Mouse (Mus musculus): ENCODE results near the gene Ppp6r2. TPM values are rescaled to one million over a fixed set of nuclear protein-coding genes. Genes with fewer than 3 reads are reported as not detected.

Gene Ppp6r2
- total RNA-seq, 2 experiments from 2014 or later = 148 to 149 TPM

GRCm38 (mm10) chr15:89180571-89181229 lies 30.7 kb upstream of the Ppp6r2 start, which contains the start of gene Plxnb2:
Gene Plxnb2 (minus strand): TSS chr15:89180788.
- peak; percentile 78 to 82 for DNase-seq (ENCODE audit: low spot score in 2 of 2)
- intact Hi-C loops (cut with DNase I) = no loop called here

GRCm38 (mm10) chr15:89181561-89182270 lies 29.6 kb upstream of the Ppp6r2 start:
- intact Hi-C loops (cut with DNase I) = no loop called here
- DNase-seq (ENCODE audit: low spot score in 2 of 2) = no peak

GRCm38 (mm10) chr15:89182328-89182741 lies 29.0 kb upstream of the Ppp6r2 start:
- DNase-seq (ENCODE audit: low spot score in 2 of 2) = peak in 1 of 2 experiments; percentile 28
- intact Hi-C loops (cut with DNase I) = no loop called here

- intact Hi-C loops (cut with DNase I) = no loop called here
- DNase-seq (ENCODE audit: low spot score in 2 of 2) = peak in 1 of 2 experiments; percentile 34
Observed at GRCm38 (mm10) chr15:89182842-89183241, 28.5 kb upstream of the Ppp6r2 start.

- peak in 1 of 2 experiments; percentile 29 for DNase-seq (ENCODE audit: low spot score in 2 of 2)
- intact Hi-C loops (cut with DNase I) = no loop called here
Observed at GRCm38 (mm10) chr15:89184141-89184936, 27.0 kb upstream of the Ppp6r2 start.

GRCm38 (mm10) chr15:89184937-89185227 lies 26.5 kb upstream of the Ppp6r2 start:
- no peak for DNase-seq (ENCODE audit: low spot score in 2 of 2)
- intact Hi-C loops (cut with DNase I) = no loop called here

GRCm38 (mm10) chr15:89195261-89195681 lies 16.1 kb upstream of the Ppp6r2 start:
- DNase-seq (ENCODE audit: low spot score in 2 of 2) = no peak
- intact Hi-C loops (cut with DNase I) = loop anchor here (5.0 kb wide), 1 partner anchor 38 kb away; no protein-coding TSS in a partner anchor

- intact Hi-C loops (cut with DNase I) = loop anchor here (2.0 to 5.0 kb wide), 2 partner anchors 15 to 38 kb away; partner anchors contain the start of gene Ppp6r2
- DNase-seq (ENCODE audit: low spot score in 2 of 2) = peak; percentile 84 to 91
Observed at GRCm38 (mm10) chr15:89195690-89196312, 15.6 kb upstream of the Ppp6r2 start.

- DNase-seq (ENCODE audit: low spot score in 2 of 2) = peak; percentile 96 to 98
- intact Hi-C loops (cut with DNase I) = loop anchor here (2.0 to 5.0 kb wide), 2 partner anchors 14 to 39 kb away; partner anchors contain the start of gene Ppp6r2
Observed at GRCm38 (mm10) chr15:89196313-89196706, 15.0 kb upstream of the Ppp6r2 start, which contains the start of gene Dennd6b. Gene Dennd6b (minus strand): TSS chr15:89196496.

- DNase-seq (ENCODE audit: low spot score in 2 of 2) = no peak
- intact Hi-C loops (cut with DNase I) = loop anchor here (2.0 to 5.0 kb wide), 2 partner anchors 14 to 40 kb away; partner anchors contain the start of gene Ppp6r2
Observed at GRCm38 (mm10) chr15:89197056-89197455, 14.3 kb upstream of the Ppp6r2 start.

- intact Hi-C loops (cut with DNase I) = loop anchor here (5.0 kb wide), 1 partner anchor 275 kb away; no protein-coding TSS in a partner anchor
- no peak for DNase-seq (ENCODE audit: low spot score in 2 of 2)
Observed at GRCm38 (mm10) chr15:89207457-89207856, 3.9 kb upstream of the Ppp6r2 start.

- peak; percentile 82 to 87 for DNase-seq (ENCODE audit: low spot score in 2 of 2)
- intact Hi-C loops (cut with DNase I) = loop anchor here (2.0 to 10.0 kb wide), 4 partner anchors 13 to 385 kb away; partner anchors contain the start of genes Dennd6b and Tubgcp6
Observed at GRCm38 (mm10) chr15:89209886-89210761, 1.2 kb upstream of the Ppp6r2 start.

- DNase-seq (ENCODE audit: low spot score in 2 of 2) = peak; percentile 17 to 26
- intact Hi-C loops (cut with DNase I) = loop anchor here (2.0 to 10.0 kb wide), 3 partner anchors 15 to 387 kb away; partner anchors contain the start of genes Dennd6b and Tubgcp6
Observed at GRCm38 (mm10) chr15:89211716-89212461, 536 bp downstream of the Ppp6r2 start.

- no peak for DNase-seq (ENCODE audit: low spot score in 2 of 2)
- intact Hi-C loops (cut with DNase I) = loop anchor here (10.0 kb wide), 1 partner anchor 388 kb away; no protein-coding TSS in a partner anchor
Observed at GRCm38 (mm10) chr15:89212495-89212894, 1.1 kb downstream of the Ppp6r2 start.

GRCm38 (mm10) chr15:89213517-89213916 lies 2.2 kb downstream of the Ppp6r2 start:
- DNase-seq (ENCODE audit: low spot score in 2 of 2) = no peak
- intact Hi-C loops (cut with DNase I) = loop anchor here (10.0 kb wide), 1 partner anchor 389 kb away; no protein-coding TSS in a partner anchor

GRCm38 (mm10) chr15:89214953-89215352 lies 3.6 kb downstream of the Ppp6r2 start:
- intact Hi-C loops (cut with DNase I) = loop anchor here (10.0 kb wide), 1 partner anchor 390 kb away; no protein-coding TSS in a partner anchor

GRCm38 (mm10) chr15:89215611-89216233 lies 4.4 kb downstream of the Ppp6r2 start:
- DNase-seq (ENCODE audit: low spot score in 2 of 2) = no peak
- intact Hi-C loops (cut with DNase I) = loop anchor here (10.0 kb wide), 1 partner anchor 391 kb away; no protein-coding TSS in a partner anchor

More at GRCm38 (mm10) chr15:89214953-89215352, 3.6 kb downstream of the Ppp6r2 start:
- no peak for DNase-seq (ENCODE audit: low spot score in 2 of 2)

Measured in left cerebral cortex, postnatal 25 days (tissue).